Mouse (Mus musculus): ENCODE measurements around the gene Mgat3.

DNA sequence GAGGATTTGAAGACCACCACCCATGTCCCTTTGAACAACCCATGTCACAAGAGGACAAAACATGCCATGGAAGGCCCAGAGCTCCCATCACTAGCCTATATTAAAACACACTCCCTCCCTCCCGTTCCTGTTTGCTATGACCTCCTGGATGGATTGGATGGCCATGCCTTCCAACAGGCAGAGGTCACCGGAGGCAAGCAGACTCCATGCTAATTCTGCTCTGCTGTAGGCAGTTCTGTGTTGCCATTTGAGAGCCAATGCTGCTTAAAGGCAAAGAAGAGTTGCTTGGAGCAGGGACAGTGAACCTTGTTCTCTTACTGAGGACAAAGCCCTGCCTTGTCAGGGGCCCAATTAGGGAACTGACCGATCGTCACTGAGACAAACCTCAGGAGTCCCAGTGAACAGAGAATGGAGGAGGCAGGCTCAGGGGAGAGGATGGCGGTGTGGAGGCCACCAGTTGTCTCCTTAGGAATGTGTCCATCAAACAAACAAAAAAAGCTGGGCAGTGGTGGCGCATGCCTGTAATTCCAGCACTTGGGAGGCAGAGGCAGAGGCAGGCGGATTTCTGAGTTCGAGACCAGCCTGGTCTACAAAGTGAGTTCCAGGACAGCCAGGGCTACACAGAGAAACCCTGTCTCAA, 86.0 kb downstream of the Mgat3 start:
- TF ChIP-seq CTCF (IDR thresholded peaks at IDR 0.05; ENCODE audit: insufficient read depth, low read length) (no peak), POLR2A (IDR thresholded peaks at IDR 0.05; ENCODE audit: borderline replicate concordance, extremely low read depth, low read depth, low read length) (no peak)
